Comparison of ENCODE assay signal across 17 mouse cellular contexts in the genomic region with DNA sequence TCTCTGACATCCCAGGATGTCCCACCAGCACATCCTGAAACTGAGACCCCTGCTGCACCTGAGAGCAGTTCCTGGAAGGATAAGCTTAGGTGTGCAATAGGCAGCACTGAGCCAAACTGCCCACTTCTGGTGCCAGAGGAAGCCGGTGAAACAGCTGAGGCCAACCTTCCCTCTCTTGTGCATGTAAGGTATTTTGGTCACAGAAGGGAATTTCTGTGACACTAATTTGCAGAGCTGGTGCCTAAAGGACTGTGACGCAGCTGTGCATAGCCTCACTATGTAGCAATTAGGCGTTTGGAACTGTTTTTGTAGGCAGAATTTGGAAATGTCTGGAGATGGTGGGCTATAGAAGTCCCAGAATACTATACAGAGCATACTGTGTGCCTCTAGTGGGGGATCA.
A peak's percentile ranks its signal among the peaks of the same experiment; 100 is the strongest.
DNase-seq lines count a peak whose midpoint lies in the region; ATAC-seq and TF ChIP-seq lines count a peak whose summit lies in the region.
"Had no signal": no experiment of that assay in that cellular context is flagged by ENCODE, and none has a peak within 500 bp of the region (broad histone marks: within the 10 kb centered on the region; RNA-seq: fewer than 3 reads in every experiment).

No protein-coding gene starts in this region.

- H3K9ac ChIP-seq in embryonic facial prominence, embryonic 13.5 days = 0 out of 2 replicates have a peak overlapping the region, but pooled peaks have one; percentile 16
- 0 out of 2 replicates have a peak overlapping the region, but pooled peaks have one; percentile 14 for H3K9ac ChIP-seq in forebrain, postnatal 0 days
- H3K9ac ChIP-seq in limb, embryonic 15.5 days = no peak overlapping the region

- peak overlapping the region; percentile 59 for H3K27ac ChIP-seq in layer of hippocampus, adult 2 months
- H3K27ac ChIP-seq in embryonic facial prominence, embryonic 13.5 days = peak overlapping the region; percentile 92
- H3K27ac ChIP-seq in forebrain, postnatal 0 days (ENCODE audit: low read depth, low read length) = peak overlapping the region; percentile 24; the same call in 1 of the 2 replicates
- H3K27ac ChIP-seq in limb, embryonic 15.5 days = peak overlapping the region; percentile 74; the same call in 1 of the 2 replicates

- no peak for DNase-seq in layer of hippocampus, adult 2 months (ENCODE audit: low spot score in 2 of 2)
- DNase-seq in layer of hippocampus, adult 8-10 months (ENCODE audit: low spot score in 2 of 2) = no peak
- no peak for DNase-seq in forebrain, postnatal 0 days
- no peak for DNase-seq in spleen, postnatal 4 days (ENCODE audit: low spot score in 2 of 2)
- DNase-seq in layer of hippocampus, adult 9-11 months = no peak
- DNase-seq: adrenal gland, postnatal 14 days; cerebellum, postnatal 10 days; gastrocnemius, postnatal 14 days; right cerebral cortex, postnatal 4 days; thymus, postnatal 14 days had no signal

- 74% methylated on average over 3 of the region's 3 CpGs for WGBS in embryonic facial prominence, embryonic 13.5 days
- WGBS in forebrain, postnatal 0 days = 77% methylated on average over 3 of the region's 3 CpGs
- 60% methylated on average over 3 of the region's 3 CpGs for WGBS in limb, embryonic 15.5 days

- H3K4me3 ChIP-seq in layer of hippocampus, adult 2 months = no peak overlapping the region
- H3K4me3 ChIP-seq in embryonic facial prominence, embryonic 13.5 days = no peak overlapping the region
- no peak overlapping the region for H3K4me3 ChIP-seq in forebrain, postnatal 0 days (ENCODE audit: low read depth, low read length)
- H3K4me3 ChIP-seq in limb, embryonic 15.5 days = no peak overlapping the region
- H3K4me3 ChIP-seq: myocyte had no signal

- no peak for TF ChIP-seq CTCF in layer of hippocampus, adult 2 months (conservative IDR thresholded peaks at IDR 0.05)
- TF ChIP-seq CTCF in forebrain, postnatal 0 days (IDR thresholded peaks at IDR 0.05; ENCODE audit: low read depth) = no peak

- peaks cover 50% of the 10 kb centered on the region for H3K4me1 ChIP-seq in embryonic facial prominence, embryonic 13.5 days
- peaks cover 3% of the 10 kb centered on the region; the same call in 1 of the 2 replicates for H3K4me1 ChIP-seq in forebrain, postnatal 0 days (ENCODE audit: insufficient read depth)
- peaks cover 30% of the 10 kb centered on the region for H3K4me1 ChIP-seq in limb, embryonic 15.5 days

- peaks cover 84% of the 10 kb centered on the region for H3K36me3 ChIP-seq in embryonic facial prominence, embryonic 13.5 days
- peaks cover 55% of the 10 kb centered on the region for H3K36me3 ChIP-seq in forebrain, postnatal 0 days (ENCODE audit: insufficient read depth)
- H3K36me3 ChIP-seq in limb, embryonic 15.5 days = peaks cover 79% of the 10 kb centered on the region

- ATAC-seq in embryonic facial prominence, embryonic 13.5 days (ENCODE audit: insufficient number of reproducible peaks, insufficient read depth, low FRiP score, low TSS enrichment, low read depth) = no peak
- peak; percentile 38; the same call in 1 of the 2 replicates for ATAC-seq in forebrain, postnatal 0 days
- ATAC-seq in limb, embryonic 15.5 days (ENCODE audit: insufficient number of reproducible peaks, low FRiP score, low TSS enrichment, low read depth) = no peak
- ATAC-seq: CD4-positive, CD25-positive, alpha-beta regulatory T cell, adult 4 months; inflammation-experienced regulatory T-cells, adult 6 months; lung, postnatal 0 days had no signal

- H3K27me3 ChIP-seq in embryonic facial prominence, embryonic 13.5 days = no peaks in the 10 kb centered on the region
- H3K27me3 ChIP-seq in forebrain, postnatal 0 days (ENCODE audit: insufficient read depth, low read length) = no peaks in the 10 kb centered on the region
- no peaks in the 10 kb centered on the region for H3K27me3 ChIP-seq in limb, embryonic 15.5 days

- H3K9me3 ChIP-seq in embryonic facial prominence, embryonic 13.5 days = no peaks in the 10 kb centered on the region
- H3K9me3 ChIP-seq in forebrain, postnatal 0 days (ENCODE audit: low read length) = no peaks in the 10 kb centered on the region
- H3K9me3 ChIP-seq in limb, embryonic 15.5 days = no peaks in the 10 kb centered on the region

- H3K4me2 ChIP-seq in embryonic facial prominence, embryonic 13.5 days = no peak overlapping the region
- no peak overlapping the region for H3K4me2 ChIP-seq in forebrain, postnatal 0 days (ENCODE audit: low read depth)
- no peak overlapping the region for H3K4me2 ChIP-seq in limb, embryonic 15.5 days
- H3K4me2 ChIP-seq: liver, embryonic 11.5 days had no signal

Comparison
In these comparisons a context has a peak if more than half of its experiments do, and no peak if none do; other contexts are left out.
1. H3K27ac ChIP-seq: peak in every context shown above with its lines; median percentile 92 in embryonic facial prominence, embryonic 13.5 days; 74 in limb, embryonic 15.5 days; 59 in layer of hippocampus, adult 2 months; 24 in forebrain, postnatal 0 days.